Mouse (Mus musculus) heart, embryonic 16.5 days (tissue): ENCODE measurements around the gene Rab11fip4. TPM values are rescaled to one million over a fixed set of nuclear protein-coding genes. Genes with fewer than 3 reads are reported as not detected.
A peak's percentile ranks its signal among the peaks of the same experiment; 100 is the strongest.

Source experiments
- ATAC-seq: fragments of 200-750 bp; cut with Nextera tagmentation; replicated peaks from 2 replicates; pipeline ENCODE4 v1.8.0; 2017; ENCODE audit warnings: moderate number of reproducible peaks; ENCODE audit not compliant: insufficient read depth, low FRiP score; ENCODE audit errors: extremely low read depth
- H3K27ac ChIP-seq: fragments of 300-500 bp; sonication (generic); 2 replicates; pipeline ENCODE4 v1.5.1; 2014; ENCODE audit warnings: mild to moderate bottlenecking, low read length, control low read depth, moderate library complexity
- H3K27me3 ChIP-seq: fragments of 300-500 bp; sonication (generic); 2 replicates; pipeline ENCODE4 v1.6.1; 2014; ENCODE audit warnings: low read length, mixed read lengths; ENCODE audit not compliant: control insufficient read depth, insufficient read depth
- H3K36me3 ChIP-seq: fragments of 300-500 bp; sonication (generic); 2 replicates; pipeline ENCODE4 v1.6.1; 2014; ENCODE audit not compliant: control insufficient read depth, insufficient read depth
- H3K4me1 ChIP-seq: fragments of 300-500 bp; sonication (generic); 2 replicates; pipeline ENCODE4 v1.6.1; 2014; ENCODE audit warnings: low read length, mixed read lengths; ENCODE audit not compliant: control insufficient read depth, insufficient read depth
- H3K4me2 ChIP-seq: fragments of 300-500 bp; sonication (generic); 2 replicates; pipeline ENCODE4 v1.6.1; 2014; ENCODE audit warnings: low read depth, mild to moderate bottlenecking, control low read depth, low read length
- H3K4me3 ChIP-seq: fragments of 300-500 bp; sonication (generic); 2 replicates; pipeline ENCODE4 v1.5.1; 2014; ENCODE audit warnings: mild to moderate bottlenecking, control low read depth, low read length
- H3K9ac ChIP-seq: fragments of 300-500 bp; sonication (generic); 2 replicates; pipeline ENCODE4 v1.6.1; 2014; ENCODE audit warnings: low read length, control low read depth
- H3K9me3 ChIP-seq: fragments of 300-500 bp; sonication (generic); replicated peaks from 2 replicates; pipeline ENCODE4 v1.6.1; 2016; ENCODE audit warnings: low read length; ENCODE audit not compliant: control insufficient read depth
- WGBS: fragments of 180-500 bp; shearing (Covaris S2); extraction: QIAGEN DNeasy Blood & Tissue Kit; methylation state at CpG from one replicate; pipeline ENCODE4 v1.1.7; 2014; 5-methylcytosine and 5-hydroxymethylcytosine counted together
- polyA plus RNA-seq: library from polyadenylated mRNA; unstranded; fragments of >200 nt; fragmentation: Nextera tagmentation; extraction: Ambion mirVana; gene quantifications from 2 replicates; pipeline ENCODE4 v1.2.1, GENCODE M21; 2015

Rab11fip4 gene
- polyA plus RNA-seq, 1 experiment from 2014 or later = 2.7 TPM

DNA sequence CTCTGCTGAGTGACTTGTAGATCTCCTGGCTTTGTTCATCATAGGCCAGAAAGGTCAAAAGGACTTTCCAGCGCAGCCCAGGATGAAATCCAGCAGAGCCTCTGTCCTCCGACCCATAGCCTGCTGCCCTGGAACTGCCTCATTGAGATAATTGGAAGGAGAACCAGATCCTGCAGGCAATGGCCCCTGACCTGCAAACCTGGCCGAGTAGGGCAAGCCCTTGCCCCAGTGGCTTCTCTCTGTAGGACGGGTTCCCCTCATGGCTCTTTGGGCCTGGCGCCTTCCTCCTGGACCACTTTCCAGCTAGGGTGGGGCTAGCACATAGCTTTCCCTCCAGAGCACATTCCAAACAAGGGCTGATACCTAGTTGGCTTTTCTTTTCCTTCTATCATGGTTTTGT lies 131.8 kb downstream of the Rab11fip4 start:
- H3K9ac ChIP-seq = no peak overlapping the region
- H3K36me3 ChIP-seq = no peaks in the 10 kb centered on the region
- no peak overlapping the region for H3K27ac ChIP-seq
- H3K27me3 ChIP-seq = no peaks in the 10 kb centered on the region
- no peak overlapping the region for H3K4me3 ChIP-seq
- 0 out of 2 replicates have a peak, but pooled peaks cover 2% of the 10 kb centered on the region for H3K4me1 ChIP-seq
- H3K9me3 ChIP-seq = no peaks in the 10 kb centered on the region
- no peak overlapping the region for H3K4me2 ChIP-seq
- 75% methylated on average over 5 of the region's 5 CpGs for WGBS
- ATAC-seq = no peak

DNA sequence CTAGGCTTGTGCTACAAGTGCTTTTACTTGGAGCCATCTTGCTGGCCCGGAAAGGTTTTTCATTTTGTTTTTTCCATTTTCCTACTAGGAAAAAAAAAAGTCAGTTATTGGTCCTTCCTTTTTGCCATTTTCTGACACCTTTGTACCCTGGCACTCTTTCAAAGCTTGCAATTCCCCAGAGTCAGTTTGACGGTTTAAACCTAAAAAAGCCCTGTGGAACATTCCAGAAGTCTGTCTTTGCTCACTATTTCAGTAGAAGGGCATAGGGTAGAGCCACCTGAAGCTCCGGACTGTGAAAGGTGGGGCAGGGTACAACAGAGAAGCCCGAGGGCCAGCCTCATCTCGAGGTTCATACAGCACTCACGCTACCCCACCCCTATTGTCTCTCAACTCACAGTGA lies 134.0 kb downstream of the Rab11fip4 start:
- H3K9ac ChIP-seq = no peak overlapping the region
- WGBS = 87% methylated on average over 6 of the region's 6 CpGs
- no peaks in the 10 kb centered on the region for H3K27me3 ChIP-seq
- H3K4me2 ChIP-seq = no peak overlapping the region
- H3K4me1 ChIP-seq = peaks cover 8% of the 10 kb centered on the region
- H3K36me3 ChIP-seq = no peaks in the 10 kb centered on the region
- H3K9me3 ChIP-seq = no peaks in the 10 kb centered on the region
- no peak overlapping the region for H3K27ac ChIP-seq
- no peak for ATAC-seq
- H3K4me3 ChIP-seq = no peak overlapping the region

DNA sequence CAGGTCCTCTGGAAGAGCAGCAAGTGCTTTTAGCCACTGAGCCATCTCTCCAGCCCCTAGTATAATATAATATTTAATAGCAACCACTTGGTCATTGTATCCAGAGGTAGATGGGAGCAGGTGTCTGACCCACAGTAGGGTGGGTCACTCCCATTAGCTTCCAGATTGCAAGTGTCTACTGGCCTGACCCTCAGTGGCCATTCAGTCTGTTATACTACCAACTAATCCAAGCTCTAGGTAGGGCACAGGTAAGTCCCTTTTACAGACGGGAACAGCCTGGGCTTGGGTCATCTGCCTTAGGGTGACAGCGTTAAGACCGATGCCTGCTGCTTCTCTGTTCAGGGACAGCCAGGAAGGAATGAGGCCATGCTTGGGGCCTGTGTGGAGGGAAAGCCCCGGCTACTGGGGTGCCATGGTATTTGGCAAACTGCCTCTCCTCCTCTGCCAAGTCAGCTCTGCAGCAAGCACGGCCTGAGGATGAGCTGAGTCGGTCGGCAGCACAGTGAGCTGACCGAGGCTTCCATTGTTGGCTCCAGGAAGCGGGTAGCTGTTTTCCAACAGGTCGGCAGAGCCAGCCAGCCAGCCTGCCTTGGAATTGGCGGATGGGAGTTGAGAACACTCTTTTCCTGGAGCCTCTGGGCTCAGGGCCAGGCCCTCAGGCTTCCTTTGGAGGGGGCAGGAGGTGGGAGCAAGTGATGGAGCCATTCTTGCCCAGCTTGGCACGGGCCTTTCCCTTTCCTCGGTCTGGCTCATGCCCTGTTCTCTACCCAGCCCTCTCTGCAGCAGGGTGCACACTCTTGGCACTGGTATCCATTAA lies 138.4 kb downstream of the Rab11fip4 start:
- 50% methylated on average over 13 of the region's 13 CpGs for WGBS
- Histone ChIP-seq H3K9ac (no peak overlapping the region), H3K4me3 (no peak overlapping the region), H3K36me3 (no peaks in the 10 kb centered on the region), H3K4me2 (no peak overlapping the region), H3K9me3 (no peaks in the 10 kb centered on the region; the same call in 1 of the 2 replicates), H3K27ac (peak overlapping the region; percentile 65), H3K4me1 (peaks cover 8% of the 10 kb centered on the region), H3K27me3 (no peaks in the 10 kb centered on the region)
- ATAC-seq = peak; percentile 83

DNA sequence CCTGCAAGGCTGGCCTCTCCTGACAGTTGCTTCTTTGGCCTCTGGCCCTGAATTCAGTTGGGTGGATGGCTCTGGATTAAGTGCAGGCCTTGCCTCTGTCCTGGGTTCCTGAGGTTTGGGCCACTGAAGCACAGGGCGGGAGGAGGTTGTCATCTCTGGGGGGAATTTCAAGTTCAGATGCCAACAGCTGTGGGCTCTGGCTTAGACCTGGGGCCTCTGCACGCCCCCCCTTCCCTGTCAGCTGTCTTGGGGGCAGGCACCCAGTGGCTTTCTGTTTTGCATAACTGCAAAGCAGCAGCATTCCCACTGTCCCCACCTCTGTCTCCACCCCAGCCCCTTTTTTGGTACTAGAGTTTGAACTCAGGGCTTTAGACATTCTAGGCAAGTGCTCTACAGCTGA lies 139.4 kb downstream of the Rab11fip4 start:
- ATAC-seq = no peak
- peak overlapping the region; percentile 65; the same call in 1 of the 2 replicates for H3K27ac ChIP-seq
- H3K27me3 ChIP-seq = no peaks in the 10 kb centered on the region
- H3K4me3 ChIP-seq = no peak overlapping the region
- H3K36me3 ChIP-seq = no peaks in the 10 kb centered on the region
- H3K9me3 ChIP-seq = no peaks in the 10 kb centered on the region; the same call in 1 of the 2 replicates
- 82% methylated on average over 2 of the region's 2 CpGs for WGBS
- H3K4me2 ChIP-seq = no peak overlapping the region
- no peak overlapping the region for H3K9ac ChIP-seq
- peaks cover 8% of the 10 kb centered on the region for H3K4me1 ChIP-seq

DNA sequence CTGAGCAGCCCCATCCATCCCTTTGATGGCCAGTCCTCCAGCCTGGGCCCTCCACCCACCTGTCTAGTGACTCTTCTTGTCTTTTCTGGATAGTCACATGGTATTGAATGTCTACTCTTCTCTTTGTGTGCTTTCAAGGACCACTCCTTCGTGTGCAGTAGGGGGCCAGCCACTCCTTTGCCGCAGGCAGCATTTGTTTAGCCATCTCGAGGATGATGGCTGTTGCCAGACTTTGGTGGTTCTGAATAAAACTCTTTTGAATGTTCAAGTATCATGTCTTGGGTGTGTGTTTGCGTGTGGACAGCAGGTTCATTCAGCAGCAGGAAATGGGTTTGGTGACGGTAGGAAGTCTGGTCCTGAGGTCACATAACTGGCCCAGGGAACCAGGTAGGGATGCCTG lies 140.5 kb downstream of the Rab11fip4 start:
- Histone ChIP-seq H3K36me3 (no peaks in the 10 kb centered on the region), H3K4me3 (no peak overlapping the region), H3K4me1 (peaks cover 11% of the 10 kb centered on the region), H3K27me3 (no peaks in the 10 kb centered on the region), H3K4me2 (no peak overlapping the region), H3K9me3 (no peaks in the 10 kb centered on the region; the same call in 1 of the 2 replicates), H3K9ac (no peak overlapping the region), H3K27ac (no peak overlapping the region)
- 85% methylated on average over 5 of the region's 5 CpGs for WGBS
- no peak for ATAC-seq

DNA sequence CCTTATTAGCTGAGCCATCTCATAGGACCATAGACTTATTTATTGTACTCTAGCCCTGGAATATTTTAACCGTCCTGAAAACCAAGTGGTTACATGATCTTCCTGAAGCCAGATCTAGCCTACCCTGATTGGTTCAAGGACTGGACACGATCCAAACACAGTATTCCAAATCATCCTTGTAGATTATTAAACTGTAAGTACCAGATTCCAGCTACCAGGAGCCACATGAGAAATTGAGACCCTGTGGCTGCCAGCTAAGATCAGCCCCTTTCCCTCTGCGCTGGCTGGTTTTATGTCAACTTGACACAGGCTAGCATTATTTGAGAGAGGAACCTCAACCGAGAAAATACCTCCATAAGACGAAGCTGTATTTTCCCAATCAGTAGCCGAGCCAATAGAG lies 142.0 kb downstream of the Rab11fip4 start:
- 90% methylated on average over 6 of the region's 6 CpGs for WGBS
- Histone ChIP-seq H3K4me3 (no peak overlapping the region), H3K27ac (no peak overlapping the region), H3K36me3 (no peaks in the 10 kb centered on the region), H3K9me3 (no peaks in the 10 kb centered on the region; the same call in 1 of the 2 replicates), H3K9ac (no peak overlapping the region), H3K27me3 (no peaks in the 10 kb centered on the region), H3K4me2 (no peak overlapping the region), H3K4me1 (peaks cover 26% of the 10 kb centered on the region)
- ATAC-seq = no peak

DNA sequence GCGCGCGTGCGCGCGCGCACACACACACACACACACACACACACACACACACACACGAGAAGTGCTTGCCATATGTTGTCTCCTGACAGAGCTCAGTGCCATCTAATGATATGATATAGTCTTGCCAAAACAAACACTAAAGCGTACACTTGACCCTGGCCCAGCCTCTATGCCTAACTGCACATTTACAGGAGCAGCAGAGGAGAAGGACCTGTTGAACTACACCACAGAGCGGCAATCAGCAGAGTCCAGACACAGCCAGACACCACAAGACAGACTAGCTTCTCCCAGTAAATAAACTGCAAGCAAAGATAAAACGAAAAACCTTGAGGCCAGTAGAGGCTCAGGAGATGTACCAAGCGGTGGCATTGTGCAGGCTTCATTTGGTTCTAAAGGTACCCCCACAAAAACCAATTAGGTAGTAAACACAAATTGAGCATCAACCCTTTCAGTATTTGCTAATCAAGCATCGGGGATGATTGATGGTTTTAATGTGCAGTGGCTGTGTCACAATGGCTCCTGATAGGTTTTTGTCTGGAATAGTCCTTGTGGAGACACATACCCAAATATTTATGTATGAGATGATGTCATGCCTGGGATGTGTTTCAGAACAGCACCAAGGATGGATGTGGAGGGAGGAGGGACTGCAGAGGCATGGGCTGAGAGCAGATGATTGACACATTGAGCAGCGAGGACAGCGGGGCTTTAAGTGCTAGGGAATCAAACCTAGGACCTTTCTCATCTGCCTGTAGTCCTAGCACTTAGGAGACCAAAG lies 145.4 kb downstream of the Rab11fip4 start:
- Histone ChIP-seq H3K4me1 (peaks cover 35% of the 10 kb centered on the region), H3K27ac (peak overlapping the region; percentile 36), H3K36me3 (no peaks in the 10 kb centered on the region), H3K9ac (no peak overlapping the region), H3K4me2 (no peak overlapping the region), H3K4me3 (no peak overlapping the region), H3K27me3 (no peaks in the 10 kb centered on the region), H3K9me3 (no peaks in the 10 kb centered on the region; the same call in 1 of the 2 replicates)
- WGBS = 71% methylated on average over 15 of the region's 15 CpGs
- peak; percentile 47; the same call in 1 of the 2 replicates for ATAC-seq

DNA sequence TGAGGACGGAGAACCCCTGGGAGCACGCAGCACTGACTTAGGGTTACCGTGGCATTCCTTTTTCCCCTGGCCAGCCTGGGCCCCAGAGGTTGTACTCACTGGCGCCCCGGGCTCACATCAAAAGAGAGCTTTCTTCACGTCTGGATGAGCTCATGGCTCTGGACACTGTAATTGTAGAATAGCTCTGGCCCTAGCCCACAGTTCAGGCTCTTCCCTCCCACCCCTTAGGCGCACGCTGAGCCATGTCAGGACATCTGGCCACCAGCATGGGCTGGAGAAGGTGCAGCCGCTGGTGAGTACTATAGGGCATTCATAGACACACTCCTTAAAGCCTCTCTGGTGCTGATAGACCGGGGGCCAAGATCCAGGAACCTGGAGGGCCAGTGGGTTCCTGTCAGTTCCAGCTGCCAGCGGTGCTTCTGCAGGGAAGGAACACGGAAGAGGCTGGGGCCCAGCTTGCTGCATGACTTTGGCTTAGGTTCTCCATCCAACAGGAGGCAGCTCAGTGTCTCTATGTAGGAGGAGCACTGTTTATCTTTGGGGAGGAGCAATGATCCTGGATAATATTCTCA lies 146.2 kb downstream of the Rab11fip4 start:
- no peaks in the 10 kb centered on the region; the same call in 1 of the 2 replicates for H3K9me3 ChIP-seq
- H3K4me3 ChIP-seq = no peak overlapping the region
- H3K4me1 ChIP-seq = peaks cover 35% of the 10 kb centered on the region
- 41% methylated on average over 12 of the region's 12 CpGs for WGBS
- no peak overlapping the region for H3K9ac ChIP-seq
- no peak overlapping the region for H3K4me2 ChIP-seq
- H3K36me3 ChIP-seq = no peaks in the 10 kb centered on the region
- no peaks in the 10 kb centered on the region for H3K27me3 ChIP-seq
- peak overlapping the region; percentile 17 for H3K27ac ChIP-seq
- ATAC-seq = no peak; the same call in 1 of the 2 replicates
